Mouse (Mus musculus) MEL (cell line): ENCODE data around the gene Pnpla3. TPM values are rescaled to one million over a fixed set of nuclear protein-coding genes. Genes with fewer than 3 reads are reported as not detected.

Experiments used
- DNase-seq: peaks from one replicate; pipeline ENCODE4 v3.0.0; 2011; ENCODE audit warnings: low read depth, low spot score
- H3K27ac ChIP-seq: 2 replicates; pipeline ENCODE4 v1.5.1; 2012; ENCODE audit warnings: low read depth, mild to moderate bottlenecking, control low read depth, low read length, moderate library complexity; ENCODE audit not compliant: control insufficient read depth
- H3K27me3 ChIP-seq, 2 experiments: fragments of 150-350 bp in 1 of 2; sonication (generic) in 1 of 2; 2 replicates each; pipeline ENCODE4 v1.6.1; 2012; ENCODE audit warnings: low read length in 2 of 2, mild to moderate bottlenecking in 2 of 2, improper control_type of control experiment in 1 of 2, moderate library complexity in 1 of 2; ENCODE audit not compliant: insufficient read depth in 2 of 2, control insufficient read depth in 1 of 2
- H3K36me3 ChIP-seq, 2 experiments: 2 replicates each; pipeline ENCODE4 v1.6.1; 2012 to 2014; ENCODE audit warnings: low read length in 2 of 2, improper control_type of control experiment in 1 of 2, inconsistent platforms in 1 of 2, mild to moderate bottlenecking in 1 of 2; ENCODE audit not compliant: insufficient read depth in 2 of 2, control insufficient read depth in 1 of 2
- H3K4me1 ChIP-seq, 2 experiments: fragments of 150-350 bp in 1 of 2; sonication (generic) in 1 of 2; 2 replicates each; pipeline ENCODE4 v1.6.1; 2012; ENCODE audit warnings: low read length in 2 of 2, improper control_type of control experiment in 1 of 2, mild to moderate bottlenecking in 1 of 2; ENCODE audit not compliant: insufficient read depth in 2 of 2, control insufficient read depth in 1 of 2
- H3K4me3 ChIP-seq, 2 experiments: fragments of 150-350 bp in 1 of 2; sonication (generic) in 1 of 2; 2 replicates each; pipeline ENCODE4 v1.5.1; 2012; ENCODE audit warnings: low read depth in 2 of 2, low read length in 2 of 2, mild to moderate bottlenecking in 2 of 2, moderate library complexity in 2 of 2, control low read depth in 1 of 2, improper control_type of control experiment in 1 of 2; ENCODE audit not compliant: control insufficient read depth in 1 of 2, insufficient read depth in 1 of 2
- H3K79me2 ChIP-seq: 2 replicates; pipeline ENCODE4 v1.6.1; 2012; ENCODE audit warnings: mild to moderate bottlenecking, low read length, moderate library complexity; ENCODE audit not compliant: control insufficient read depth, poor library complexity, insufficient read depth
- H3K9ac ChIP-seq: 2 replicates; pipeline ENCODE4 v1.6.1; 2012; ENCODE audit warnings: low read depth, mild to moderate bottlenecking, control low read depth, low read length, moderate library complexity; ENCODE audit not compliant: control insufficient read depth, poor library complexity, severe bottlenecking
- H3K9me3 ChIP-seq: fragments of 150-350 bp; sonication (generic); replicated peaks from 2 replicates; pipeline ENCODE4 v1.6.1; 2012; ENCODE audit warnings: mild to moderate bottlenecking, low read length, improper control_type of control experiment, moderate library complexity; ENCODE audit not compliant: insufficient read depth
- BHLHE40 ChIP-seq: IDR thresholded peaks from 2 replicates; pipeline ENCODE4 v1.6.1; 2012; ENCODE audit warnings: low read depth, mild to moderate bottlenecking, inconsistent platforms, low read length, improper control_type of control experiment, borderline replicate concordance
- CHD1 ChIP-seq: IDR thresholded peaks from 2 replicates; pipeline ENCODE4 v1.6.1; 2012; ENCODE audit warnings: low read depth, mild to moderate bottlenecking, inconsistent platforms, low read length, improper control_type of control experiment
- E2F4 ChIP-seq: IDR thresholded peaks from 2 replicates; pipeline ENCODE4 v1.6.1; 2011; ENCODE audit warnings: low read depth, low read length, improper control_type of control experiment, borderline replicate concordance
- ELF1 ChIP-seq: IDR thresholded peaks from 2 replicates; pipeline ENCODE4 v1.6.1; 2014; ENCODE audit warnings: low read depth, mild to moderate bottlenecking, inconsistent platforms, low read length, improper control_type of control experiment, moderate library complexity
- EP300 ChIP-seq, 2 experiments: IDR thresholded peaks; 2 replicates each; pipeline ENCODE4 v1.6.1; 2011; ENCODE audit warnings: improper control_type of control experiment in 2 of 2, low read length in 2 of 2, low read depth in 1 of 2, mild to moderate bottlenecking in 1 of 2
- ETS1 ChIP-seq: IDR thresholded peaks from 2 replicates; pipeline ENCODE4 v1.6.1; 2012; ENCODE audit warnings: low read depth, mild to moderate bottlenecking, inconsistent platforms, low read length, improper control_type of control experiment, moderate library complexity
- GABPA ChIP-seq: IDR thresholded peaks from 2 replicates; pipeline ENCODE4 v1.6.1; 2012; ENCODE audit warnings: low read depth, mild to moderate bottlenecking, inconsistent platforms, low read length, improper control_type of control experiment, moderate library complexity
- GATA1 ChIP-seq: IDR thresholded peaks from 2 replicates; pipeline ENCODE4 v1.6.1; 2011; ENCODE audit warnings: low read depth, low read length, improper control_type of control experiment
- HCFC1 ChIP-seq: IDR thresholded peaks from 2 replicates; pipeline ENCODE4 v1.6.1; 2012; ENCODE audit warnings: low read depth, mild to moderate bottlenecking, inconsistent platforms, low read length, improper control_type of control experiment, moderate library complexity
- KAT2A ChIP-seq: conservative IDR thresholded peaks from 2 replicates; pipeline ENCODE4 v1.6.1; 2012; ENCODE audit warnings: low read depth, low read length, improper control_type of control experiment, inconsistent platforms
- MAFK ChIP-seq: IDR thresholded peaks from 2 replicates; pipeline ENCODE4 v1.6.1; 2011; ENCODE audit warnings: low read depth, mild to moderate bottlenecking, low read length, improper control_type of control experiment, borderline replicate concordance
- MAX ChIP-seq: IDR thresholded peaks from 2 replicates; pipeline ENCODE4 v1.6.1; 2011; ENCODE audit warnings: low read length, improper control_type of control experiment
- MAZ ChIP-seq: IDR thresholded peaks from 2 replicates; pipeline ENCODE4 v1.6.1; 2012; ENCODE audit warnings: low read depth, mild to moderate bottlenecking, inconsistent platforms, low read length, improper control_type of control experiment
- MYB ChIP-seq: IDR thresholded peaks from 2 replicates; pipeline ENCODE4 v1.6.1; 2011; ENCODE audit warnings: mild to moderate bottlenecking, low read depth, low read length, improper control_type of control experiment
- MYC ChIP-seq: IDR thresholded peaks from 2 replicates; pipeline ENCODE4 v1.6.1; 2011; ENCODE audit warnings: low read depth, mild to moderate bottlenecking, low read length, improper control_type of control experiment, moderate library complexity
- NRF1 ChIP-seq: IDR thresholded peaks from 2 replicates; pipeline ENCODE4 v1.6.1; 2014; ENCODE audit warnings: low read depth, mild to moderate bottlenecking, inconsistent platforms, low read length, improper control_type of control experiment, moderate library complexity; ENCODE audit not compliant: poor library complexity, insufficient read depth, severe bottlenecking
- POLR2A ChIP-seq, 2 experiments: IDR thresholded peaks; 2 replicates each; pipeline ENCODE4 v1.6.1; 2011 to 2012; ENCODE audit warnings: low read length in 2 of 2, mild to moderate bottlenecking in 2 of 2, control low read depth in 1 of 2, improper control_type of control experiment in 1 of 2, low read depth in 1 of 2, moderate library complexity in 1 of 2; ENCODE audit not compliant: control insufficient read depth in 1 of 2, insufficient read depth in 1 of 2, poor library complexity in 1 of 2
- POLR2AphosphoS2 ChIP-seq: IDR thresholded peaks from 2 replicates; pipeline ENCODE4 v1.6.1; 2011; ENCODE audit warnings: low read length, improper control_type of control experiment
- RAD21 ChIP-seq: IDR thresholded peaks from 2 replicates; pipeline ENCODE4 v1.6.1; 2011; ENCODE audit warnings: mild to moderate bottlenecking, low read depth, low read length, improper control_type of control experiment
- RCOR1 ChIP-seq: IDR thresholded peaks from 2 replicates; pipeline ENCODE4 v1.6.1; 2012; ENCODE audit warnings: low read depth, mild to moderate bottlenecking, inconsistent platforms, low read length, improper control_type of control experiment
- SIN3A ChIP-seq: IDR thresholded peaks from 2 replicates; pipeline ENCODE4 v1.6.1; 2012; ENCODE audit warnings: low read length, improper control_type of control experiment, inconsistent platforms
- TAL1 ChIP-seq: IDR thresholded peaks from 2 replicates; pipeline ENCODE4 v1.6.1; 2012; ENCODE audit warnings: mild to moderate bottlenecking, inconsistent platforms, low read length, moderate library complexity, mixed read lengths
- TBP ChIP-seq: IDR thresholded peaks from 2 replicates; pipeline ENCODE4 v1.8.0; 2011; ENCODE audit warnings: low read depth, low read length, improper control_type of control experiment
- TCF12 ChIP-seq: IDR thresholded peaks from 2 replicates; pipeline ENCODE4 v1.6.1; 2014; ENCODE audit warnings: low read depth, mild to moderate bottlenecking, inconsistent platforms, low read length, improper control_type of control experiment, moderate library complexity
- USF1 ChIP-seq: IDR thresholded peaks from 2 replicates; pipeline ENCODE4 v1.6.1; 2014; ENCODE audit warnings: low read depth, mild to moderate bottlenecking, inconsistent platforms, low read length, improper control_type of control experiment, moderate library complexity
- USF2 ChIP-seq, 2 experiments: IDR thresholded peaks; 2 replicates each; pipeline ENCODE4 v1.6.1; 2011 to 2012; ENCODE audit warnings: improper control_type of control experiment in 2 of 2, low read length in 2 of 2, borderline replicate concordance in 1 of 2, inconsistent platforms in 1 of 2, low read depth in 1 of 2, mild to moderate bottlenecking in 1 of 2; ENCODE audit not compliant: insufficient read depth in 1 of 2
- ZC3H11A ChIP-seq: IDR thresholded peaks from 2 replicates; pipeline ENCODE4 v1.6.1; 2012; ENCODE audit warnings: low read depth, mild to moderate bottlenecking, inconsistent platforms, low read length, improper control_type of control experiment
- ZKSCAN1 ChIP-seq: IDR thresholded peaks from 2 replicates; pipeline ENCODE4 v1.6.1; 2012; ENCODE audit warnings: low read depth, mild to moderate bottlenecking, inconsistent platforms, low read length, improper control_type of control experiment, moderate library complexity
- polyA plus RNA-seq, 2 experiments: library from polyadenylated mRNA; stranded (reverse) in 1 of 2; unstranded in 1 of 2; fragments of >175 nt in 1 of 2; fragments of >200 nt in 1 of 2; gene quantifications; 2 replicates each; pipeline versions ENCODE4 v1.2.1 to v1.2.4; 2012; ENCODE audit warnings: low replicate concordance in 2 of 2, low read depth in 1 of 2; ENCODE audit not compliant: insufficient read length in 2 of 2, insufficient read depth in 1 of 2, missing spikeins in 1 of 2
- total RNA-seq: library from RNA; depleted of rRNA; stranded (reverse); fragments of 300-350 nt; gene quantifications from 2 replicates; pipeline ENCODE4 v1.2.3, GENCODE M21; 2012

Gene Pnpla3
- total and polyA plus RNA-seq, 3 experiments, result not detected

DNA sequence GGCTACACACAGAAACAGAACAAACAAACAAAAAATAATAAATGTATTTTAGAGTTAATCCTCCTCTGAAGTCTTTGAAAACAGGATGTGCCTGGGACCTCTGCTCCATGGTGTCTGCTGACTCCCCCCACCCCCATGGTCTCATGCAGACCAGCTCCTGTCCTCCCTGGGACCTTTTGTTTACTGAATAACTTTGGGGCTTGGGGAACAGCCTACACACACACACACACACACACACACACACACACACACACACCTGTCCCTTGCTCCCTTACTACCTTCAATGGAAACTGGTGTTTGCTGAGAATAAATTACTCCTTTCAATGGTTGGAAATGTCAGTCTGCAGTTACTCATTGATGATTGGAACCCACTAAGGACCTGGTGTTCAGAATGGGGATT is 48.4 kb downstream of the Pnpla3 start:
- Histone ChIP-seq H3K36me3 (peaks cover 0 to 10% of the 10 kb centered on the region in 2 experiments; a peak in 1 of 4 replicates), H3K9ac (no peak overlapping the region), H3K4me3 (no peak overlapping the region), H3K9me3 (no peaks in the 10 kb centered on the region), H3K27ac (no peak overlapping the region), H3K4me1 (peaks cover 4 to 8% of the 10 kb centered on the region in 2 experiments; a peak in 3 of 4 replicates), H3K27me3 (no peaks in the 10 kb centered on the region), H3K79me2 (no peaks in the 10 kb centered on the region)
- no peak for DNase-seq
- no peak for TF ChIP-seq TBP
- no peak for TF ChIP-seq SIN3A
- no peak for TF ChIP-seq RCOR1
- no peak for TF ChIP-seq CHD1
- TF ChIP-seq ZKSCAN1, result no peak
- TF ChIP-seq ZC3H11A, result no peak
- TF ChIP-seq MAFK, result no peak
- no peak for TF ChIP-seq MAZ
- TF ChIP-seq GATA1, result no peak
- no peak for TF ChIP-seq EP300 (IDR thresholded peaks at IDR 0.05; ENCODE audit: low read depth in 1 of 2, low read length in 2 of 2)
- TF ChIP-seq BHLHE40, result no peak
- TF ChIP-seq GABPA, result no peak
- TF ChIP-seq E2F4, result no peak
- no peak for TF ChIP-seq USF1
- no peak for TF ChIP-seq USF2 (IDR thresholded peaks at IDR 0.05; ENCODE audit: borderline replicate concordance in 1 of 2, insufficient read depth in 1 of 2, low read depth in 1 of 2, low read length in 2 of 2)
- no peak for TF ChIP-seq KAT2A
- no peak for TF ChIP-seq MYC
- TF ChIP-seq POLR2AphosphoS2, result no peak

DNA sequence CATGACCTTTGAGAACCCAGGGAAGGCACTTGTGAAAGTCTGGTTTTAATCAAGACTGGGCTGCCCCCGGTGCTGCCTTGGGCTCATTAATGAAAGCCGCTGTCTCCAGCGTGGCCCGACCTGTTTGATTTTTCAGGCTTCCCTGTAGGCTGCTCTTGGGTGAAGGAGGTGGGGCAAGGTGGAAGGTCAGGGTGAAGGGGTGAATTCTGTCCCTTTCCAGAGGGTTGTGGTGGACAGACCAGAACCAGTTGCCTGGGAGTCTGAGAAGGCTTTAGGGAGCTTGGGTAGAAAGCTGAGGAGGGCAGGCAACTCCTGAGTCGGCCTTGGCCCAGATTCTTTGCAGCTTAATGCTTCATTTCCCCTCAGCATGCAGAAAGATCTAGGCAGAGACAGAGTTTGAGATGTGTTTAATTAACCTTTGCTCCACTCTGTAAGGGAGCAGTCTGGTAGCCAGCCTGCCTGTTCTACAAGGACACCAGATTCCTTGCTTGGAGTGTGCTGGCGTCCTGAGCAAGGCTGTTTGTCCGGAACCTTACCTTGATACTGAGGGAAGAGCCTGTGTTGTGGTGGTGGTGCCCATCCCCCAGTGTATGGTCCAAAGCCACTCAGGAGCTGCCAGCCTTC is 48.9 kb downstream of the Pnpla3 start:
- TF ChIP-seq MAX, result no peak
- TF ChIP-seq POLR2A (IDR thresholded peaks at IDR 0.05; ENCODE audit: control insufficient read depth in 1 of 2, insufficient read depth in 1 of 2, low read depth in 1 of 2, low read length in 2 of 2, poor library complexity in 1 of 2), result no peak
- no peak for TF ChIP-seq MYB
- no peak for TF ChIP-seq TCF12
- TF ChIP-seq RAD21, result no peak
- no peak for TF ChIP-seq SIN3A
- no peak for TF ChIP-seq KAT2A
- no peak for TF ChIP-seq HCFC1
- TF ChIP-seq POLR2AphosphoS2, result no peak
- TF ChIP-seq E2F4, result no peak
- no peak for TF ChIP-seq MAZ
- TF ChIP-seq NRF1, result no peak
- no peak for TF ChIP-seq ETS1
- TF ChIP-seq CHD1, result no peak
- no peak for TF ChIP-seq ELF1
- no peak for TF ChIP-seq EP300 (IDR thresholded peaks at IDR 0.05; ENCODE audit: low read depth in 1 of 2, low read length in 2 of 2)
- TF ChIP-seq TAL1, result no peak
- H3K4me1 ChIP-seq, result peaks cover 4 to 8% of the 10 kb centered on the region in 2 experiments; a peak in 3 of 4 replicates

More for the DNA sequence above, 48.9 kb downstream of the Pnpla3 start:
- Histone ChIP-seq H3K27me3 (no peaks in the 10 kb centered on the region), H3K36me3 (peaks cover 0 to 10% of the 10 kb centered on the region in 2 experiments; a peak in 1 of 4 replicates), H3K4me3 (no peak overlapping the region), H3K27ac (no peak overlapping the region), H3K79me2 (no peaks in the 10 kb centered on the region), H3K9me3 (no peaks in the 10 kb centered on the region), H3K9ac (no peak overlapping the region)
- no peak for DNase-seq
